Mouse (Mus musculus) common myeloid progenitor, adult 5-6 weeks (primary cell): ENCODE results near the gene Fcamr. TPM values are rescaled to one million over a fixed set of nuclear protein-coding genes. Genes with fewer than 3 reads are reported as not detected.

ENCODE experiments used
- ATAC-seq: replicated peaks from 2 replicates; pipeline ENCODE4 v1.8.0; 2016; ENCODE audit warnings: low read depth, mild to moderate bottlenecking, moderate TSS enrichment, inconsistent platforms; ENCODE audit not compliant: poor library complexity, severe bottlenecking
- total RNA-seq: library from RNA; stranded (forward); fragments of 200-1000, 187-1606 nt; gene quantifications from 2 replicates; pipeline ENCODE4 v1.2.3, GENCODE M21; 2017

Gene Fcamr
- total RNA-seq: not detected in 2 replicates

DNA sequence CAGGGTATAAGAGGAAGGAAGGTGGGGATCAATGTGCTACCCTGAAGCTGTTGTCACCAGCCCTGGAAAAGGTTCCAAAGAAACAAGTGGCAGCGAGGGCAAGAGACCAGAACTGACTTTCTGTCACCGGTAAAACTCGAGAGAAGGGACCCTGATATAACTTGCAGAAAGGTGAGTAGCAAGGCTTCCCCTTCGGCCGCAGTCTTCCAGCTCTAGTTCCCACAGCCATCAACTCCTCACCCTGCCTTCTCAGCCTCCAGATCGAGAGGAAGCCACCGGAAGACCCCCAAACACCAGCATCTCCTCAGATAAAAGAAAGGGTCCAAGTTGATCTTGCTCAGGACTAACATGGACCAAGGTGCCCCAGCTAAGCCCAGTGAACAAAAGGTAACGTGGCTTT lies at the start of gene Fcamr:
Fcamr (plus strand) TSS at position 301 of the 400 bp plus-strand sequence.
- no peak for ATAC-seq

- no peak for ATAC-seq
These were observed 41.0 kb upstream of the Fcamr start for GRCm38 (mm10) chr1:130759689-130760088.

GRCm38 (mm10) chr1:130761597-130761996 lies 39.1 kb upstream of the Fcamr start:
- no peak for ATAC-seq

- ATAC-seq: no peak
These were observed 38.5 kb upstream of the Fcamr start for GRCm38 (mm10) chr1:130762045-130762760.

DNA sequence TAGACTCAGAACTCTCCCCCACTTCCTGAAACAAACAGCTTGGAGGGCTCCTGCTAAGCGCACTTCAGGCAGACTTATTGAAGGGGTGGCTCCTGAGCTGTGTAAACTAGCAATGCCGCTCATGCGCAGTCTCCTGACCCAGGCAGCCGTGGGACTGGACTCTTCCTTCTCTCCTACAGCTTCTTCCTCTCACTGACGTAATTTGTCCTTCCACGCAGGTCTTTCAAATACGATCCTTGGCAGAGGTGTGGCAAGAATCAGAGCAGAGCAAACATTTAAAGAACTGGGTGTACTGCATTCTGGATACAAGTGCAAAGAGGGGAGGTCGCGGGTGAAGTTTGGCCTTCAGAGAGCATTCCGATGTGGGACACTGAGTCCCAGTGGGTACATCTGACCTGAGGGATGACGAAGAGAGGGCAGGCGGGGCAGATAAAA lies 36.7 kb upstream of the Fcamr start:
- ATAC-seq: peak; percentile 54; the same call in 1 of the 2 replicates

GRCm38 (mm10) chr1:130767066-130767465 lies 33.6 kb upstream of the Fcamr start:
- no peak for ATAC-seq

DNA sequence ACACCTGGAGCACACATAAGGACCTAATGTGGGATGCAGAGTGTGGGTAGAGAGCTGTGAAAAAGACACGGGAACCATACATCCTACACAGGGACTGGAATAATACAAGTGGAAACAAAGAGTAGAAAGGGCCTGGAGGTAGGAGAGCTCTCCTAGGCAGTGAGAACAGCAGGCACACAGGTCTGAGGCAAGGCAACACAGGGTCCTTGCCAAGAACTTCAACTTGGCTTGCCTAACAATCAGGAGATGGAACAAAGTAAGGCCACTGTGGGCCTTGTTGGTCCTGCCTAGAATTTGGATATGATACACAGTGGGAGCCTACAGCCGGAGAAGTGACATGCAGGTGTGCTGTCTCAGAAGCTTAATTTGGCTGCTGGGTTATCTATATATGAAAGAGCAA lies 30.8 kb upstream of the Fcamr start:
- no peak for ATAC-seq

DNA sequence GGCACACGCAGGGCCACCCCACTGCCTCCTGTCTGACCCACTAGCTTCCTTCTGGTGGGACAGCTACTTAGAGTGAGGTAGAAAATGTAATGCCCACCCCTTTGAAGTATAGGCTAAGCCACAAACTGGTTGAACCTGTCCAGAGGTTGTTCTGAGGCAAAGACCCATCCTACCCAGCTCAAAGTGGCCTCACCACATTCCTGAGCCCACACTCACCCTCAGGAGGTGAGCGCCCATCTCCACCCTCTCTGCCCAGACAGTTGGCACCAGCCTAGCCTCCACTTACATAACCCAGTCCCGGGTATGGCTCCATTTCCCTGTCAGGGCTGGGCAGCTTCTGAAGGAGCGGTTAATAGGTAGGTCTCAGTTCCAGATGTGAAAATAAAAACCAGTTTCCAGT lies 30.2 kb upstream of the Fcamr start:
- no peak for ATAC-seq

DNA sequence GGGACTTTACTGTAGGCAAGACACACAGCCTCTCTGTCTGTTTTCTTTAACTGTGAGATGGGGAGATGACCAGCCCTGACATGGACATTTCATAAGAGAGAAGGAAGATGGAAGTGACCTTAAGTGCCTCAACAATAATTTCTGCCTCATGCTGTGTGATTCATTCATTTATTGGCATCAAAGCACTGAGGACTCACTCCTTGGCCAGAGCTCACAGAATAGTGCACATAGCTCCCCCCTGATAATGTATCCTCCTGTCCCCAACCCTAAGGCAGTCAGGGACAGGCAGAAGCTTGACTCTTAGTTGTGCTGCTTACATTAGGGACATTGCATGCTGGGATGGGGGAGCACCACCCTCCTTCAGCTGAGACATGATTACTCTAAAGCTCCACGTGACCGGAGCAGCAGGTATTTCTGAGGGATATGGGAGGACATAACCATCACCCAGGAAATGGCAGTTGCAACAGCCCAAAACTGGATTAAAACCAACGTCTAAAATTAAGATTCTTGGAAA lies 29.7 kb upstream of the Fcamr start:
- ATAC-seq: no peak

DNA sequence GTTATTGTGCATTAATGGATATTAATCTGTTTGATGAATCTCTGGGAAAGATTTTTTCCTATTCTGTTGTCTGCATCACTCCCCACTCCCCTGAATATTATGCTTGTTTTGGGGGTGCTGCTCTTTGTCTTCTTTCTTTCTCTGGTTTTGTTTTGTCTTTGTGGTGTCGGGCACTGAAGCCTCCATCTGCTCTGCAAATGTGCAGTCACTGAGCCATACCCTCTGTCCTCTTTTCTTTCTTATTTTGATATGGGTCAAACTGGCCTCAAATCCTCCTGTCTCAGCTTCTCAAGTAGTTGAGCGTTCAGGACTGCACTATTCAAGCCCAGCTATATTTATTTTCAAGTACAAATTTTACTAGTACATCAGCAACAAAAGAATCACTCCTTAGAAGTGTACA lies 25.5 kb upstream of the Fcamr start:
- ATAC-seq: no peak

DNA sequence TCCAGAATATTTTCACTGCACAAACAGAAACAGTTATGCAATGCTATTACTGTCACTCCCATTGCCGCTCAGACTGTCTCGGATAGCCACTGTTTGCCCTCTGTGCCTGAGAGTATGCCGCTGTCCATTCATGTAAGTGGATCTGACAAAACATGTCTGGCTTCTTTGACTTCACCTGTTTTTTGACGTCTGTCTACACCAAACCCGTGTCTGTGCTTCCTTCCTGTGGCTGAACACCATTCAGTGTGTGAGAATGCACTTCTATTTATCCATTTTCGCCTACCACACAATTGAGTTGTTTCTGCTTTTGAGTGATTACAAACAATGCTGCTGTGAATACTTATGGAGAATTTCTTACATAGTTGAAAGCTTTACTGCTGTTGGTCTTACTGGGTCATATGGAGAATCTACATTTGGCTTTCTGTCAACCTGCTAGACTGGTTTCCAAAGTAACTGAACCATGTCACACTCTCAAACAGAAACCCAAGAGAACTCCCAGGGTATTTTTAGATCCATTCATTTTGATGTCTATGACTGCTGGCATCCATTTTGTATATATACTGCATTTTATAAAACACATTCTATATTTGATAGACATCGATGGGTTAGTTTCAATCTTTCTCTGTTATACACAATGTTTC lies 24.9 kb upstream of the Fcamr start:
- ATAC-seq: no peak

DNA sequence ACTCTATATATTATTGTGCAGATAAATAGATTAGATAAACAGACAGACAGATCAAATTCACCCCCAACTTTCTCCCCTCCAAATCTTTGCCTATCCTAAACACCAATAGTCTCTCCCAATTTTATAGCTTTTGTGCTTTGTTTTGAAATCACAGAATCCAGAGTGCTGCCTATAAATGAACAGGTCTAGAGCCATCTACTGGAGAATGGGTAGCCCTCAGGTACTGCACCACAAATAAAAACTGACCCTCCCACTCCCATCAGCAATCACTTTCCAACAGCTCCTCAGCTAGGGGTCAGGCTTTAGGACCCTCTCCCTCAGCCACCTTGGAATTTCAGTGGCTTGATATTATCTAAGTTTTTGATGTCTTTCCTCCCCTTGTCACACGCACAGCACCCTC lies 24.1 kb upstream of the Fcamr start:
- peak; percentile 72; the same call in 1 of the 2 replicates for ATAC-seq

DNA sequence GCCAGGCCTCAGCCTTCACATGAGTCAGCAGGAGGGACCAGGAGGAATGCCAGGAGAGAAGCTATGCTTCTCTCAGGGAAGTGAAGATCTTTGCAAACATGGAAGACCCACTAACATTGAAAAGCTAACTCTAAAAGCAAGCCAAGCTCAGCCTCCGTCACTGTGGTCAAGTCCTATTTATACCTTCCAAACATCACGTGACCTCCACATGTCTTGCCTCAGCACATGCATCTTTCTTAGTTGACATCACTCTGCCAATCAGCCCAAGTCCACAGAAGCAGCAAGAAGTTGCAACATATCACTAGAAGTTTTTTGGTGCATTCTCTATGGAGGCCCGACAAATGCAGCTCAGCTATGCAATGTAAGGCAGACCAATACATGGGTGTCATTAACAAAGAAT lies 20.8 kb upstream of the Fcamr start:
- ATAC-seq: no peak

DNA sequence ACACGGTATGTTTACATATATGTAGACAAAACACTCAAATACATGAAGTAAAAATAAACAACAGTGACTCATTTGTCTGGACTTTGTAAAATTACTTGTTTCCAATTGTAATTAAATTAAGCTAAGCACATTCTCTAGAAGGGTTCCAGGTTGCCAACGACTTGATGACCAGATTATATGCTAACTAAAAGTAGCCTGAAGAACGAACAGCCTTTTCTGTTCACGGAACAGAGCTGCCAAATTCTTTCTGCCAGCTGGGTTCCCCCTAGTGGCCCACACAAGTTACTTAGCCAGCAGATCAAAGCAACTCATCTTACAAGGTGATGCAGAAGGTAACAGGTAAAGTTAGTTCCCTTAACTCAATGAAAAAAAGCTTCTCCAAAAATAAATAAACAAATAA lies 16.6 kb upstream of the Fcamr start:
- 0 out of 2 replicates have a peak, but pooled peaks have one; percentile 47 for ATAC-seq

DNA sequence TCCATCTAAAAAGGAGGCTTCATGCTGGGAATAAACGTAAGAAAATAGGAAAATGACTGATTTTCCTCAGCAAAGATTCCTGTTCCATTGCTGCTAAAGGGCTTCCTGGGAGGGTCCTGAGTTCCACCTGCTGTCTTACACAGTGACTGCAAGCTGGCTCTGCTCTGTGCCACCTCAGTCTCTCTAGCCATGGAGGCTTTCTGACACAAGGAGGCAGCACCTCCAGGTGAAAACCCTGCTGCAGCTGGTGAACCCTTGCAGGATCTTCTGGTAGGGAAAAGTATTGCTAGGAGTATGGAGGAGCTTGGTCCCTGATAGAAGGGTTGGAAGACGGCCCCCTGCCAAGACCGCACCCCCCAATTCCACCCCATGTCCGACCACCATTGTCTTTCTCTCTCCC lies 13.7 kb upstream of the Fcamr start:
- ATAC-seq: peak; percentile 77

GRCm38 (mm10) chr1:130789512-130790451 lies 10.9 kb upstream of the Fcamr start:
- ATAC-seq: no peak

GRCm38 (mm10) chr1:130795331-130795730 lies 5.4 kb upstream of the Fcamr start:
- ATAC-seq: no peak

GRCm38 (mm10) chr1:130796967-130797684 lies 3.6 kb upstream of the Fcamr start:
- ATAC-seq: peak; percentile 84

- ATAC-seq: no peak
These were observed 2.7 kb upstream of the Fcamr start for GRCm38 (mm10) chr1:130798037-130798436.

GRCm38 (mm10) chr1:130798551-130798950 lies 2.2 kb upstream of the Fcamr start:
- ATAC-seq: no peak
